Mouse (Mus musculus) CH12.LX (cell line): ENCODE data around the gene Ica1. TPM values are rescaled to one million over a fixed set of nuclear protein-coding genes. Genes with fewer than 3 reads are reported as not detected.

Experiments used
- DNase-seq: peaks from one replicate; pipeline ENCODE4 v3.0.0-alpha.2; 2013; ENCODE audit errors: extremely low read depth
- H3K27ac ChIP-seq: 2 replicates; pipeline ENCODE4 v1.5.1; 2012; ENCODE audit warnings: low read depth, mild to moderate bottlenecking, control low read depth, moderate library complexity; ENCODE audit not compliant: insufficient read depth
- H3K27me3 ChIP-seq: replicated peaks from 2 replicates; pipeline ENCODE3; 2012; ENCODE audit warnings: inconsistent platforms
- H3K36me3 ChIP-seq, 2 experiments: replicated peaks in 1 of 2; 2 replicates each; pipeline versions ENCODE3 to v1.6.1; 2012; ENCODE audit warnings: inconsistent platforms in 1 of 2, low read length in 1 of 2, mild to moderate bottlenecking in 1 of 2, mixed read lengths in 1 of 2, moderate library complexity in 1 of 2; ENCODE audit not compliant: control insufficient read depth in 1 of 2, insufficient read depth in 1 of 2
- H3K4me1 ChIP-seq, 2 experiments: 2 replicates each; pipeline ENCODE4 v1.6.1; 2012; ENCODE audit warnings: inconsistent platforms in 1 of 2, moderate library complexity in 1 of 2; ENCODE audit not compliant: insufficient read depth in 2 of 2, control insufficient read depth in 1 of 2
- H3K4me2 ChIP-seq: 2 replicates; pipeline ENCODE4 v1.6.1; 2012; ENCODE audit warnings: low read depth, mild to moderate bottlenecking, control low read depth; ENCODE audit not compliant: poor library complexity, insufficient read depth, severe bottlenecking
- H3K4me3 ChIP-seq, 3 experiments: fragments of 150-350 bp in 1 of 3; sonication (generic) in 1 of 3; replicated peaks in 1 of 3; 2 replicates each; pipeline versions ENCODE3 to v1.5.1; 2011 to 2012; ENCODE audit warnings: low read depth in 2 of 3, low read length in 2 of 3, mild to moderate bottlenecking in 2 of 3, moderate library complexity in 2 of 3, control low read depth in 1 of 3, improper control_type of control experiment in 1 of 3, inconsistent platforms in 1 of 3, mixed read lengths in 1 of 3; ENCODE audit not compliant: poor library complexity in 1 of 3
- H3K79me2 ChIP-seq: replicated peaks from 2 replicates; pipeline ENCODE4 v1.6.1; 2012; ENCODE audit warnings: mild to moderate bottlenecking, moderate library complexity; ENCODE audit not compliant: control insufficient read depth, poor library complexity, insufficient read depth, severe bottlenecking; ENCODE audit errors: extremely low read depth
- H3K9ac ChIP-seq: 2 replicates; pipeline ENCODE4 v1.6.1; 2012; ENCODE audit warnings: low read depth, mild to moderate bottlenecking, control low read depth, moderate library complexity; ENCODE audit not compliant: insufficient read depth
- H3K9me3 ChIP-seq: replicated peaks from 2 replicates; pipeline ENCODE3; 2012; ENCODE audit warnings: low read length, inconsistent platforms, mixed read lengths
- BHLHE40 ChIP-seq: IDR thresholded peaks from 2 replicates; pipeline ENCODE4 v1.6.1; 2011; ENCODE audit warnings: mild to moderate bottlenecking, low read depth, low read length, improper control_type of control experiment
- CHD1 ChIP-seq: IDR thresholded peaks from 2 replicates; pipeline ENCODE4 v1.6.1; 2012; ENCODE audit warnings: low read depth, low read length, improper control_type of control experiment, inconsistent platforms
- CHD2 ChIP-seq: IDR thresholded peaks from 2 replicates; pipeline ENCODE4 v1.6.1; 2011; ENCODE audit warnings: low read length, improper control_type of control experiment
- CTCF ChIP-seq, 2 experiments: IDR thresholded peaks in 1 of 2; conservative IDR thresholded peaks in 1 of 2; 2 replicates each; pipeline ENCODE4 v1.5.1; 2011 to 2012; ENCODE audit warnings: low read depth in 2 of 2, low read length in 2 of 2, improper control_type of control experiment in 1 of 2, inconsistent platforms in 1 of 2, mild to moderate bottlenecking in 1 of 2, moderate library complexity in 1 of 2
- ELF1 ChIP-seq: IDR thresholded peaks from 2 replicates; pipeline ENCODE4 v1.6.1; 2014; ENCODE audit warnings: low read depth, mild to moderate bottlenecking, inconsistent platforms, low read length, improper control_type of control experiment
- EP300 ChIP-seq: IDR thresholded peaks from 2 replicates; pipeline ENCODE4 v1.6.1; 2011; ENCODE audit warnings: low read length, improper control_type of control experiment
- ETS1 ChIP-seq: conservative IDR thresholded peaks from 2 replicates; pipeline ENCODE4 v1.6.1; 2012; ENCODE audit warnings: low read depth, mild to moderate bottlenecking, inconsistent platforms, low read length, improper control_type of control experiment, moderate library complexity
- IRF4 ChIP-seq: IDR thresholded peaks from 2 replicates; pipeline ENCODE4 v1.6.1; 2014; ENCODE audit warnings: low read depth, mild to moderate bottlenecking, inconsistent platforms, low read length, improper control_type of control experiment
- JUND ChIP-seq: conservative IDR thresholded peaks from 2 replicates; pipeline ENCODE4 v1.6.1; 2011; ENCODE audit warnings: low read depth, low read length, improper control_type of control experiment
- KAT2A ChIP-seq: IDR thresholded peaks from 2 replicates; pipeline ENCODE4 v1.6.1; 2012; ENCODE audit warnings: low read length, improper control_type of control experiment, inconsistent platforms; ENCODE audit not compliant: insufficient replicate concordance
- MYC ChIP-seq: IDR thresholded peaks from 2 replicates; pipeline ENCODE4 v1.6.1; 2011; ENCODE audit warnings: low read depth, mild to moderate bottlenecking, improper control_type of control experiment, low read length
- NELFE ChIP-seq: IDR thresholded peaks from 2 replicates; pipeline ENCODE4 v1.6.1; 2011; ENCODE audit warnings: low read depth, low read length, improper control_type of control experiment
- NRF1 ChIP-seq: IDR thresholded peaks from 2 replicates; pipeline ENCODE4 v1.6.1; 2014; ENCODE audit warnings: low read depth, mild to moderate bottlenecking, inconsistent platforms, low read length, improper control_type of control experiment, moderate library complexity
- POLR2AphosphoS2 ChIP-seq: IDR thresholded peaks from 2 replicates; pipeline ENCODE4 v1.6.1; 2011; ENCODE audit warnings: low read depth, low read length, improper control_type of control experiment
- RCOR1 ChIP-seq: conservative IDR thresholded peaks from 2 replicates; pipeline ENCODE4 v1.6.1; 2012; ENCODE audit warnings: low read depth, mild to moderate bottlenecking, inconsistent platforms, low read length, improper control_type of control experiment
- SIN3A ChIP-seq: IDR thresholded peaks from 2 replicates; pipeline ENCODE4 v1.6.1; 2012; ENCODE audit warnings: low read length, improper control_type of control experiment, inconsistent platforms
- SMC3 ChIP-seq: IDR thresholded peaks from 2 replicates; pipeline ENCODE4 v1.6.1; 2011; ENCODE audit warnings: low read depth, low read length, improper control_type of control experiment
- TBP ChIP-seq: conservative IDR thresholded peaks from 2 replicates; pipeline ENCODE4 v1.6.1; 2011; ENCODE audit warnings: low read depth, low read length, improper control_type of control experiment
- USF1 ChIP-seq: IDR thresholded peaks from 2 replicates; pipeline ENCODE4 v1.6.1; 2014; ENCODE audit warnings: low read depth, mild to moderate bottlenecking, inconsistent platforms, low read length, improper control_type of control experiment
- USF2 ChIP-seq: conservative IDR thresholded peaks from 2 replicates; pipeline ENCODE4 v1.6.1; 2011; ENCODE audit warnings: low read depth, low read length, improper control_type of control experiment
- ZC3H11A ChIP-seq: IDR thresholded peaks from 2 replicates; pipeline ENCODE4 v1.6.1; 2012; ENCODE audit warnings: low read depth, mild to moderate bottlenecking, inconsistent platforms, low read length, improper control_type of control experiment
- dilution Hi-C: fragments of 300-500 bp; cut with MboI; formaldehyde crosslinking; loops from 2 replicates; pipeline ENCODE4 v1.14.3; 2020; ENCODE audit warnings: low sequenced_read_pairs; ENCODE audit not compliant: extremely low pct_unique_long_range_greater_than_20kb, extremely low pct_ligation_motif_present
- in situ Hi-C: fragments of 300-500 bp; cut with MboI; formaldehyde crosslinking; loops from 3 replicates; pipeline ENCODE4 v1.14.3; 2019; ENCODE audit warnings: low sequenced_read_pairs, low pct_ligation_motif_present, low pct_unique_long_range_greater_than_20kb, mixed read lengths
- polyA plus RNA-seq: library from polyadenylated mRNA; unstranded; fragments of >175 nt; gene quantifications from 2 replicates; pipeline ENCODE4 v1.2.1, GENCODE M21; 2012; ENCODE audit warnings: low read depth; ENCODE audit not compliant: insufficient read length
- total RNA-seq, 2 experiments: library from RNA; depleted of rRNA; stranded (reverse); fragments of 300-350 nt in 1 of 2; fragments of >200 nt in 1 of 2; gene quantifications; 2 replicates each; pipeline ENCODE4 v1.2.3; 2012 to 2014

Ica1 gene
- total and polyA plus RNA-seq, 3 experiments: 0.59 TPM; not detected in 2

DNA sequence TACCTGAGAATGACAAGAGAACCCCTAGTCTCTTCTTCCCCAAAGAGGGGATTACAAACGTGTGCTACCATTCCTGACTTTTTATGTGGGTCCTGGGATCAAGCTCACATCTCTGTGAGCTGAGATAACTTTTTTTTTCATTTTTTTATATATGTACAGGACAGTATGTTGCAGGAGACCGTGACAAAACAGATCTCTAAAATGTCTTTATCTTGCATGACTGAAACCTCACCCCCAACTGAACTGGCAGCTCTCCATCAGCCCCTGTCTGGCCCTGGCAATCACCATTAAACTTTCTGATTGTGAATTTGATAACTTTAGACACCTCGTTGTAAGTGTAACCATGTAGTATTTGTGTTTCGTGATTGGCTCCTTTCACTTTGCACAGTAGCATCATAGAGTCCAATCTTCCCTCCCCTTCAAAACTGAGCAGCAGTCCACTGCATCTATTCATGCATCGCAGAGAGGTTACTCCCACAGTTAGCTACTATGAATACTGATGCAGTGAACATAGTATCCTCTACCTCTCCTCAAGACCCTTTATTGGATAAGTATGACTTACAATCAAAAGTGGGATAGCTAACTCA is 17.5 kb downstream of the Ica1 start:
- in situ Hi-C loops: no loop called here
- Histone ChIP-seq H3K4me1 (no peaks in the 10 kb centered on the region), H3K9me3 (no peaks in the 10 kb centered on the region), H3K4me3 (no peak overlapping the region), H3K9ac (no peak overlapping the region), H3K36me3 (no peaks in the 10 kb centered on the region), H3K27ac (no peak overlapping the region), H3K4me2 (peak overlapping the region; percentile 61), H3K27me3 (no peaks in the 10 kb centered on the region), H3K79me2 (no peaks in the 10 kb centered on the region)
- dilution Hi-C loops: no loop called here
- TF ChIP-seq NELFE: no peak
- TF ChIP-seq SIN3A: no peak
- TF ChIP-seq TBP: no peak
- TF ChIP-seq SMC3: no peak
- no peak for TF ChIP-seq USF1
- no peak for TF ChIP-seq JUND
- no peak for TF ChIP-seq BHLHE40
- TF ChIP-seq CTCF (conservative IDR thresholded peaks at IDR 0.05 in 1 of 2, IDR thresholded peaks at IDR 0.05 in 1 of 2; ENCODE audit: low read depth in 2 of 2, low read length in 2 of 2): no peak
- no peak for TF ChIP-seq NRF1
- no peak for TF ChIP-seq CHD2
- DNase-seq: no peak

DNA sequence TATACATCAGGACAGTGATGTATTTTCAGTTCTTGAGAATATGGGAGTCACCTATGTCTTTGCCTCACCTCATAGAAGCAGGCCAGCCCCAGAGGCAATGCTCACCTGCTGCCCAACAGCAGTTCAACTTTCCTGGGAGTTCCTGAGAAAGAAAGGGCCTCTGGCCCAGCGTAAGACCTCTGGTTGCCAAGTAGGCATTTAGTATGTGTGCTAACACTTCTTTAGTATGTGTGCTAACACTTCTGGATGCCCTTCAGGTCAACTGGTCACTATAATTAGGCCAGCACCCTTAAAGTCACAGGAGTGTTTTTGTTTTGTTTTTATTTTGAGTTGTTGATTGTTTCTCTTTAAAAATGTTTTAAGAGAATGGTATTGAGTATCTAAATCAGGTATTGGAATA is 18.4 kb downstream of the Ica1 start:
- in situ Hi-C loops: no loop called here

More for the DNA sequence above, 18.4 kb downstream of the Ica1 start:
- Histone ChIP-seq H3K27me3 (no peaks in the 10 kb centered on the region), H3K27ac (no peak overlapping the region), H3K9ac (no peak overlapping the region), H3K4me1 (no peaks in the 10 kb centered on the region), H3K9me3 (no peaks in the 10 kb centered on the region), H3K4me2 (no peak overlapping the region), H3K79me2 (no peaks in the 10 kb centered on the region), H3K36me3 (no peaks in the 10 kb centered on the region), H3K4me3 (no peak overlapping the region)
- DNase-seq: no peak
- TF ChIP-seq ZC3H11A (no peak), ELF1 (no peak), USF1 (no peak), USF2 (no peak), CHD1 (no peak), NRF1 (no peak), IRF4 (no peak), EP300 (no peak), BHLHE40 (no peak), SMC3 (no peak), ETS1 (no peak), KAT2A (no peak), MYC (no peak), POLR2AphosphoS2 (no peak), RCOR1 (no peak)
- dilution Hi-C loops: no loop called here
